Mouse (Mus musculus) stomach, postnatal 0 days (tissue): ENCODE measurements around the gene Ctbp2. TPM values are rescaled to one million over a fixed set of nuclear protein-coding genes. Genes with fewer than 3 reads are reported as not detected.

Experiments
- ATAC-seq: fragments of 200-750 bp; cut with Nextera tagmentation; 2 replicates; pipeline ENCODE4 v1.8.0; 2017; ENCODE audit not compliant: low FRiP score, low TSS enrichment
- DNase-seq: peaks from one replicate; pipeline ENCODE4 v3.0.0-alpha.2; 2016; ENCODE audit warnings: low spot score
- H3K27ac ChIP-seq: fragments of 300-500 bp; sonication (generic); replicated peaks from 2 replicates; pipeline ENCODE4 v1.5.1; 2014; ENCODE audit warnings: mild to moderate bottlenecking, control low read depth
- H3K27me3 ChIP-seq: fragments of 300-500 bp; sonication (generic); 2 replicates; pipeline ENCODE4 v1.6.1; 2014; ENCODE audit warnings: low read length; ENCODE audit not compliant: control insufficient read depth, insufficient read depth
- H3K36me3 ChIP-seq: fragments of 300-500 bp; sonication (generic); 2 replicates; pipeline ENCODE4 v1.6.1; 2014; ENCODE audit warnings: low read length, mixed read lengths; ENCODE audit not compliant: control insufficient read depth, insufficient read depth
- H3K4me1 ChIP-seq: fragments of 300-500 bp; sonication (generic); replicated peaks from 2 replicates; pipeline ENCODE4 v1.6.1; 2014; ENCODE audit warnings: antibody characterized with exemption; ENCODE audit not compliant: control insufficient read depth, insufficient read depth
- H3K4me2 ChIP-seq: fragments of 300-500 bp; sonication (generic); replicated peaks from 2 replicates; pipeline ENCODE4 v1.6.1; 2014; ENCODE audit warnings: low read depth, mild to moderate bottlenecking, control low read depth, moderate library complexity
- H3K4me3 ChIP-seq: fragments of 300-500 bp; sonication (generic); 2 replicates; pipeline ENCODE4 v1.5.1; 2014; ENCODE audit warnings: low read depth, low read length, control low read depth
- H3K9ac ChIP-seq: fragments of 300-500 bp; sonication (generic); 2 replicates; pipeline ENCODE4 v1.6.1; 2014; ENCODE audit warnings: mild to moderate bottlenecking, low read length, control low read depth, mixed read lengths
- H3K9me3 ChIP-seq: fragments of 300-500 bp; sonication (generic); 2 replicates; pipeline ENCODE4 v1.6.1; 2016; ENCODE audit warnings: low read length; ENCODE audit not compliant: control insufficient read depth
- CTCF ChIP-seq: IDR thresholded peaks from 2 replicates; pipeline ENCODE4 v1.5.1; 2016; ENCODE audit warnings: antibody characterized with exemption, low read depth, mild to moderate bottlenecking, moderate library complexity
- EP300 ChIP-seq: optimal IDR thresholded peaks from 2 replicates; pipeline ENCODE3; 2016; ENCODE audit warnings: antibody characterized with exemption
- WGBS: fragments of 180-500 bp; shearing (Covaris S2); extraction: QIAGEN DNeasy Blood & Tissue Kit; methylation state at CpG from one replicate; pipeline ENCODE4 v1.1.7; 2014; 5-methylcytosine and 5-hydroxymethylcytosine counted together
- polyA plus RNA-seq: library from polyadenylated mRNA; unstranded; fragments of >200 nt; fragmentation: Nextera tagmentation; extraction: Ambion mirVana; gene quantifications from 2 replicates; pipeline ENCODE4 v1.2.1, GENCODE M21; 2015

Gene Ctbp2
- polyA plus RNA-seq, 1 experiment from 2014 or later: 48.6 TPM

DNA sequence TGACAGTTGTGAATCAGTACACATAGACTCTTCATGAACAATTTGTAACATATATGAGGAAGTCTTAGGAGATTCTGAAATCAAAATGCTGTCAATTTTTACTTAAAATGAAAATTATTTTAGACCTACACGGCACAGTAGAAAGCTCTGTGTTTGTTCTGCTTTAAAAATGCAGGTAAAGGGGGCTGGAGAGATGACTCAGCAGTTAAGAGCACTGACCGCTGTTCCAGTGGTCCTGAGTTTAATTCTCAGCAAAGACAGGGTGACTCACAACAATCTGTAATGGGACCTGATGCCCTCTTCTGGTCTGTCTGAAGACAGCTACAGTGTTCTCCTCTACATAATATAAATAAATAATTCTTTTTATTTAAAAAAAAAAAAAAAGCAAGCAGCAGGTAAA is 158.4 kb downstream of the Ctbp2 start:
- peak; percentile 40; the same call in 1 of the 2 replicates for TF ChIP-seq CTCF
- no peak for TF ChIP-seq EP300
- Histone ChIP-seq H3K4me1 (no peaks in the 10 kb centered on the region), H3K27ac (no peak overlapping the region), H3K27me3 (no peaks in the 10 kb centered on the region), H3K9ac (no peak overlapping the region), H3K4me3 (no peak overlapping the region), H3K9me3 (no peaks in the 10 kb centered on the region), H3K4me2 (no peak overlapping the region), H3K36me3 (no peaks in the 10 kb centered on the region)
- ATAC-seq (no peak), DNase-seq (no peak)
- 83% methylated on average over 2 of the region's 2 CpGs for WGBS

DNA sequence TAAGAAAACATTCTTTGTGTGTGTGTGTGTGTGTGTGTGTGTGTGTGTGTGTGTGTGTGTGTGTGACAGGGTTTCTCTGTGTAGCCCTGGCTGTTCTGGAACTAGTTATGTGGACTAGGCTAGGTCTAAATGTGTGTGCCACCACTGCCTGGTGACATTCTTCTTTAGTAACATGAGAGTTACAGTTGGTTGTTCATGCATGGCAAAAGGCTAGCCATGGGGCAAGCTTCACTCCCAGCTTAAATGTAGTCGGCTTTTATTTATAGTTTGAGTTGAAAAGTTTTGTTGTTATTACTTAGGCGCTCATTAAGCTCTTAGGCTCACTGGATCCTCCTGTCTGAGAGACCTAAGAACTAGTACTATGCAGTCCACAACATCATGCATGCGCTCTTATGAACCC is 159.8 kb downstream of the Ctbp2 start:
- H3K27ac ChIP-seq: no peak overlapping the region
- no peak overlapping the region for H3K4me2 ChIP-seq
- no peak overlapping the region for H3K4me3 ChIP-seq
- no peaks in the 10 kb centered on the region for H3K4me1 ChIP-seq
- no peak overlapping the region for H3K9ac ChIP-seq
- H3K36me3 ChIP-seq: no peaks in the 10 kb centered on the region
- H3K27me3 ChIP-seq: no peaks in the 10 kb centered on the region
- TF ChIP-seq CTCF (no peak), EP300 (no peak)
- 64% methylated on average over 3 of the region's 3 CpGs for WGBS
- DNase-seq: no peak
- H3K9me3 ChIP-seq: no peaks in the 10 kb centered on the region
- ATAC-seq: no peak

DNA sequence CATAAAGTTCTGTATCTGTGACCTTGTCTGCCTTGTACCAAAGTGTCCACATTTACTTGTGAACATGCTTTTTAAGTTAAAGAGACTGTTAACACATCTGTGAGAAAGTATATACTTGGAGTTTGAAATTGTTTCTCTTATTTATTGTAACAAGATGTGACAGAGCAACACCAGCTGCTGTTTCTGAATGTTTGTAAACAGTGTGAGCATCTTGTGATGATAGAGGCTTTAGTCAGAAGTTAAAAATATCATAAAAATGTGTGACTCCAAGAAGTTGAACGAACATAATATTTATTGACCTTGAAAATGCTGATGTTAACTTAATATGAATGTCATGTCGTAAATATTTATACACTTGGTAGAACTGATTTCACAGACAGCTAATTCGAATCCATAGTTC is 173.5 kb downstream of the Ctbp2 start:
- WGBS: 63% methylated on average over 3 of the region's 3 CpGs

GRCm38 (mm10) chr7:132949968-132950367 is 174.2 kb downstream of the Ctbp2 start:
- DNase-seq: no peak
- no peaks in the 10 kb centered on the region for H3K4me1 ChIP-seq
- no peaks in the 10 kb centered on the region for H3K9me3 ChIP-seq
- 67% methylated on average over 4 of the region's 4 CpGs for WGBS
- H3K4me2 ChIP-seq: no peak overlapping the region
- TF ChIP-seq CTCF: no peak
- TF ChIP-seq EP300: no peak
- H3K4me3 ChIP-seq: no peak overlapping the region
- no peaks in the 10 kb centered on the region for H3K36me3 ChIP-seq
- no peak for ATAC-seq
- no peak overlapping the region for H3K27ac ChIP-seq
- H3K9ac ChIP-seq: no peak overlapping the region
- no peaks in the 10 kb centered on the region for H3K27me3 ChIP-seq

More for the DNA sequence above, 173.5 kb downstream of the Ctbp2 start:
- no peaks in the 10 kb centered on the region for H3K9me3 ChIP-seq
- H3K4me3 ChIP-seq: no peak overlapping the region
- ATAC-seq: no peak
- H3K36me3 ChIP-seq: no peaks in the 10 kb centered on the region
- H3K27ac ChIP-seq: no peak overlapping the region
- H3K9ac ChIP-seq: no peak overlapping the region
- H3K27me3 ChIP-seq: no peaks in the 10 kb centered on the region
- no peak overlapping the region for H3K4me2 ChIP-seq
- H3K4me1 ChIP-seq: no peaks in the 10 kb centered on the region
- no peak for DNase-seq
- no peak for TF ChIP-seq CTCF
- no peak for TF ChIP-seq EP300

DNA sequence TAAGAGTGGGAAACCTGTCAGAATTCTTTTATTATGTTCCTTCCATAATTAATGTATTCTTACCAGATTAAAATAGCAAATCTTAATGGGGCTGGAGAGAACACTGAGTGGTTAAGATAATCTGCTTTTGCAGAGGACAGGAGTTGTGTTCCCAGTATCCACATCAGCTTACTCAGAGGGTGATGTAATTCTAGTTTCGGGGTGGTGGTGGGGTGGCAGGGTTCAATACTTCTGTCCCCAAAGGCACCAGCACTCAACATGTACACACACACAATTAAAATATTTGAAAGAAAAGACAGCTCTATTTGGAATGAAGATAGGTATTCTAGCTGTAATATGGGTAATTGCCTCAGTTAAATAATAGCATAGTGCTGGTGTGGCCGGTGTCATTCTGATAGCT is 183.6 kb downstream of the Ctbp2 start:
- DNase-seq: no peak
- Histone ChIP-seq H3K9me3 (no peaks in the 10 kb centered on the region), H3K36me3 (no peaks in the 10 kb centered on the region), H3K4me3 (no peak overlapping the region), H3K27me3 (no peaks in the 10 kb centered on the region), H3K27ac (no peak overlapping the region), H3K4me2 (no peak overlapping the region), H3K9ac (no peak overlapping the region), H3K4me1 (no peaks in the 10 kb centered on the region)
- 0 out of 2 replicates have a peak, but pooled peaks have one; percentile 32 for ATAC-seq
- TF ChIP-seq EP300: no peak
- no peak for TF ChIP-seq CTCF
- WGBS: 56% methylated on average over 2 of the region's 2 CpGs

- H3K27me3 ChIP-seq: no peaks in the 10 kb centered on the region
- WGBS: 69% methylated on average over 2 of the region's 2 CpGs
- DNase-seq: no peak
- TF ChIP-seq EP300: no peak
- TF ChIP-seq CTCF: no peak
- no peaks in the 10 kb centered on the region for H3K9me3 ChIP-seq
- H3K4me1 ChIP-seq: no peaks in the 10 kb centered on the region
- no peaks in the 10 kb centered on the region for H3K36me3 ChIP-seq
- no peak overlapping the region for H3K4me3 ChIP-seq
- H3K9ac ChIP-seq: no peak overlapping the region
- no peak overlapping the region for H3K27ac ChIP-seq
- no peak for ATAC-seq
- H3K4me2 ChIP-seq: no peak overlapping the region
Observed at GRCm38 (mm10) chr7:132939118-132939517, 185.0 kb downstream of the Ctbp2 start.

Other genes starting within 250 kb of the Ctbp2 start
- 16.9 and 17.9 TPM in 2 replicates for gene Zranb1, start 193.2 kb downstream of the Ctbp2 start, polyA plus RNA-seq
- gene Fgfr2, start 1.0 kb downstream of the Ctbp2 start, polyA plus RNA-seq: 60.8 and 67.1 TPM in 2 replicates